Mouse (Mus musculus) mouse trophoblast stem cell (cell line): ENCODE results near the gene Aaas.

Experiments
- in situ Hi-C, 2 experiments: fragments of 300-500 bp; cut with MseI, MboI; formaldehyde crosslinking; loops; 2 replicates in 1 of 2; 3 replicates in 1 of 2; pipeline ENCODE4 v1.15.1; 2025

The Aaas gene

GRCm38 (mm10) chr15:102350138-102350941 lies at the start of gene Aaas:
TSS of gene Aaas (minus strand) at chr15:102350771.
- in situ Hi-C loops: no loop called here

DNA sequence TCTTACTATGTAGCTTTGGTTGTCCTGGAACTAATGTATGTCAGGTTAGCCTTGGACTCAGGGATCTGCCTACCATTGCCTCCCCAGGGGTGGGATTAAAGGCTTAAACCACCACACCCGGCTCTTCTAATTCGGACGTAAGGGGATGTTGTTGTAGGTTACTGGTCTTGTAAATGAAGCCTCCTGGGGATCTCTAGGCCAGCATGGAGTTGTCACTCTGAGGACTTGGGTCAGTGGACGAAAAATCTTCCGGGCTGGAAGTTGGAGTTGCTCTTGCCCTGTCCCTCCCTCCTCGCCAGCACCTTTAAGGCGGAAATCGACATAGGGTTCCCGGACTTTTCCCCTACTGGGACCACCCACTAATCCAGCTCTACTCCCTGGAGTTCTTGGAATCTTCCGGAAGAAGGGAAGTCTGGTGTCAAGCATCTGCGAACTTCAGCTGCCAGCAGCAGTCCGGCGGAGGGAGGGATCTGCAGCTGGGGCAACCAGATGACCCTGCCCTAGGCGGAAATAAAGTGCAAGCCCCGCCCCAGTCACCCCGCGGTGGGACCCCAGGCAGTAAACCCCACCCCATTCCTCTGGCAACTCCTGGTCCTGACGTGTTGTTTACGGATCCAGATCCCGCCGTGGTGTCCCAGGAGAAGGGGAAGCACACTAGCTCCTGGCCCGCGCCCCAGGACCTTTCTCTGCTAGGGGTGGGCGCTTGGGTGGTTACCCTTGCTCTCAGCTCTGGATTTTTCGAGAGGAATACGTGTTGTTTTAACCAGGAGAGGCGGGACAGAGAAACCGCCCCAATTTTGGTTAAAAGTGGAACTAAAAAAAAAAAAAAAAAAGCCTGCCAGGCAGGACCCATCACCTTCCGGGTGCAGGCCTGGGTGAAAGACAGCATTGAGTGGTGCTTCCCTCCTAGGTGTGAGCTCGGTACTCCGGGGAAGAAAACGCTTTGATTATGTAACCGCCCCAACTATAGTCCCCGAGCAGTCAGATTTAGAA lies 49.0 kb upstream of the Aaas start:
- in situ Hi-C loops: no loop called here

GRCm38 (mm10) chr15:102398629-102399028 lies 48.1 kb upstream of the Aaas start:
- in situ Hi-C loops: no loop called here

GRCm38 (mm10) chr15:102395061-102395460 lies 44.5 kb upstream of the Aaas start:
- in situ Hi-C loops: no loop called here

- in situ Hi-C loops: no loop called here
Observed at GRCm38 (mm10) chr15:102393584-102394014, 43.0 kb upstream of the Aaas start.

DNA sequence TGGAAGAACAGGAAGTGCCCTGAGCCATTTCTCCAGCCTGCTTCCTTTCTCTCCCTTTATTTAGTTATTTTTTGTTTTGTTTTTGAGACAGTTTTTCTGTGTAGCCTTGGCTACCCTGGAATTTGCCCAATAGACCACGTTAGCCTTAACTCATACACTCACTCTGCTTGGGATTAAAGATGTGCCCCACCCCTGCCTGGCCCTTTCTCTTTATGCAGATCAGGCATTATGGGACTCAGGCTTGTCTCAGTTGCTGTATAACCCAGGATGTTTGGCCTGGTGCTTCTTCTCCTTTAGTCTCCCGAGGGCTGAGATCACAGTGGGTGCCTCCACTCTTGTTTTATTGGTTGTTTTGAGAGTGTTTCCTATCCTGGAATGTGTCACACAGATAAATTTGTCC lies 41.9 kb upstream of the Aaas start:
- in situ Hi-C loops: no loop called here

GRCm38 (mm10) chr15:102388942-102389341 lies 38.4 kb upstream of the Aaas start:
- in situ Hi-C loops: loop anchor here in 1 of 2 experiments (5.0 kb wide), 1 partner anchor 33 kb away; no protein-coding TSS in a partner anchor

- in situ Hi-C loops: loop anchor here in 1 of 2 experiments (5.0 kb wide), 1 partner anchor 36 kb away; no protein-coding TSS in a partner anchor
Observed at GRCm38 (mm10) chr15:102386640-102387039, 36.1 kb upstream of the Aaas start.

DNA sequence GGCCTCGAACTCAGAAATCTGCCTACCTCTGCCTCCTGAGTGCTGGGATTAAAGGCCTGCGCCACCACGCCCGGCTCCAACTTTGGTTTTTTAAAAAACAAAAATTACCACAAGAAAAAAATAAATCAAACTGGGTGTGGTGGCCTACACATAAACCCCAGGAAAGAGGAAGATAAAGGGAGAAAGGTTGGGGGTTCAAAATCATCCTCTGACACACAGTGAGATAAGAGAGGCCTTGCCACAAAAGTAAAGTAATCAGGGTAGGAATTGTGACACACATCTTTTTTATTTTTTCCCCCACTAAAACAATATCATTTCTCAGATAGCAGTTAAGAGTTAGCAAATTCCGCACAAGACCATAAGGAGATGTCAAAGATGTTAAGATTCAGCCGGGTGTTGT lies 33.1 kb upstream of the Aaas start:
- in situ Hi-C loops: loop anchor here in 1 of 2 experiments (5.0 kb wide), 1 partner anchor 54 kb away; no protein-coding TSS in a partner anchor

- in situ Hi-C loops: loop anchor here in 1 of 2 experiments (5.0 kb wide), 1 partner anchor 56 kb away; no protein-coding TSS in a partner anchor
Observed at GRCm38 (mm10) chr15:102381575-102381974, 31.0 kb upstream of the Aaas start.

GRCm38 (mm10) chr15:102377810-102378262 lies 27.3 kb upstream of the Aaas start:
- in situ Hi-C loops: no loop called here

DNA sequence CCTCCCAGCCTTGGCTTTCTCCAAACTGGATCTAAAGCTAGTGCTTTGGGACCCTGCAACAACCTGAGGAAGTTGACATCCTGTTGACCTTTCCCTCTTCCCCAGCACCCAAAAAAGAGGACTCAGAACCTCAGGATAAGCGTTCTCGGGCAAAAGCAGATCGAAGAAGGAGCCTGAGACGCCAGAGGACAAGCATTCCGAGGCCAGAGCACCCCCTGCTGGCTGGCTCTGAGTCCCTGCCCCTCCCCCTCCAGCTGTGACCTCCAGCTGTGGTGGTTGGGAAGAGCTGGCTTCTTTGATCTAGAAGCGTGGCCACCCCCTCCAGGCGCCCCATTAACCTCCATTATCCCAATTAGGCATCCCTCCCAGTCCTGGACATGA lies 26.6 kb upstream of the Aaas start:
- in situ Hi-C loops: no loop called here

- in situ Hi-C loops: no loop called here
Observed at GRCm38 (mm10) chr15:102376453-102377162, 26.0 kb upstream of the Aaas start.

- in situ Hi-C loops: no loop called here
Observed at GRCm38 (mm10) chr15:102370727-102371126, 20.2 kb upstream of the Aaas start.

- in situ Hi-C loops: no loop called here
Observed at GRCm38 (mm10) chr15:102369972-102370371, 19.4 kb upstream of the Aaas start.

- in situ Hi-C loops: no loop called here
Observed at GRCm38 (mm10) chr15:102366733-102367344, 16.3 kb upstream of the Aaas start, which contains the start of gene Sp7. TSS of gene Sp7 (minus strand) at chr15:102367182.

GRCm38 (mm10) chr15:102366238-102366637 lies 15.7 kb upstream of the Aaas start:
- in situ Hi-C loops: no loop called here

DNA sequence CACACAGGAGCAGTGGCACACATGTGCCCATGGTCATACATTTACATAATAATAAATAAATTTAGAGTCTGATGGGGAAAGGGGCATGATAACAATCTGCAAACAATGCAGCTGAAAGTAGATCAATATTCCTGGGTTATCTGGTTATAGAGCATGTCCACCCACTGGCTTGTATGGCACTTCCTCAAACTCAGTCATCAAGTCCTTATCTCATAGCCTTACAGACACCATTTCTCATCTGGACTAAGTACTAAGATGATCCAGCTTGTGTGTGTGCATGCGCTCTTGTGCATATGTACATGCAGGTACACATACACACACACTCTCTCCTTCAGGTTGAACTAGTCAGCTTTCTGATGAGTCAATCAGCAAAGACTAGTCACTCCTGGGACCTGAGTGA lies 14.1 kb upstream of the Aaas start:
- in situ Hi-C loops: no loop called here

- in situ Hi-C loops: no loop called here
Observed at GRCm38 (mm10) chr15:102362648-102363047, 12.1 kb upstream of the Aaas start.

DNA sequence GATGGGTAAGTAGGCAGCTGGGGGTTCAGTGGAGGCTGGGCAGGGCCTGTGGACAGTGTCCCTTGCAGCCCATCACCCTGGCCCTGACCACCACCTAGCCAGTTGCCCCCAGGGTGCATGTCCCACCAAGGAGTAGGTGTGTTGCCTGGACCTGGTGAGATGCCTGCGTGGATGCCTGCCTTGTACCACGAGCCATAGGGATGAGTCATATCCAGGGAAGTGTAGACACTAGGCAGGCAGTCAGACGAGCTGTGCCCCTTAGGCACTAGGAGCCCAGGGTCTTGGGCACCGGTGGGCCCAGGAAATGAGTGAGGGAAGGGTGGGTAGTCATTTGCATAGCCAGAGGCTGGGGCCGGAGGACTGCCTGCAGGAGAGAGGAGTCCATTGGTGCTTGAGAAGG lies 8.3 kb upstream of the Aaas start:
- in situ Hi-C loops: no loop called here

DNA sequence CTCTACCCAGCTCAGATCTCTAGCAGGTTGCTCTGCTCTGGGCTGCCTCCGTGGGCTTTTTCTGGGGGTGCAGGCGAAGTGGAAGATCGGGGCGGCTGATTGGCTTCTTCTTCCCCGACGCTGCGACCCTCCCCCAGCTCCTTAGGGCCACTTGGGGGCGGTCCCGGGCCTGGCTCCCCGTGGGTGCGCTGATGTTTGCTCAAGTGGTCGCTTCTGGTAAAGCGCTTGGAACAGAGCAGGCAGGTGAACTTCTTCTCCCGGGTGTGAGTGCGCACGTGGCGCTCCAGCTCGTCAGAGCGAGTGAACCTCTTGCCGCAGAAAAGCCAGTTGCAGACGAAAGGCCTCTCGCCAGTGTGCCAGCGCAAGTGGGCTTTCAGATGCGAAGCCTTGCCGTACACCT lies 7.6 kb upstream of the Aaas start:
- in situ Hi-C loops: no loop called here
